Mouse (Mus musculus): ENCODE measurements at regions not wholly inside any gene's neighbourhood (a gene's known extent, or its start where the extent isn't known, plus 50 kb on each side); places are given as distances from the start of the nearest gene placed in this dataset.
"Not testable (repeated sequence)": the region's sequence is repeated elsewhere in the genome, so short reads cannot be mapped to it uniquely, and the experiment has no call there.

GRCm38 (mm10) chr13:35598003-35598402 is 61.6 kb upstream of the Cdyl start:
- no peak for DNase-seq (ENCODE audit: low spot score in 2 of 2)

GRCm38 (mm10) chr13:35601560-35602135 is 58.0 kb upstream of the Cdyl start:
- no peak for DNase-seq (ENCODE audit: low spot score in 2 of 2)

- no peak for DNase-seq (ENCODE audit: low spot score in 2 of 2)
These were observed 56.6 kb upstream of the Cdyl start for GRCm38 (mm10) chr13:35603080-35603479.

GRCm38 (mm10) chr13:35604061-35604460 is 55.6 kb upstream of the Cdyl start:
- no peak for DNase-seq (ENCODE audit: low spot score in 2 of 2)

- no peak for DNase-seq (ENCODE audit: low spot score in 2 of 2)
These were observed 54.9 kb upstream of the Cdyl start for GRCm38 (mm10) chr13:35604765-35605164.

GRCm38 (mm10) chr13:35606857-35607561 is 52.6 kb upstream of the Cdyl start:
- not testable (repeated sequence) for DNase-seq (ENCODE audit: low spot score in 2 of 2)

GRCm38 (mm10) chr13:35607710-35608109 is 51.9 kb upstream of the Cdyl start:
- no peak for DNase-seq (ENCODE audit: low spot score in 2 of 2)
